Mouse (Mus musculus) spleen, adult 2 months (tissue): ENCODE results near the gene Rassf2.

Experiments used
- CTCF ChIP-seq: fragments of 200-500 bp; IDR thresholded peaks from 2 replicates; pipeline ENCODE4 v1.5.1; 2011; ENCODE audit warnings: mild to moderate bottlenecking, inconsistent platforms; ENCODE audit not compliant: insufficient read depth, insufficient read length, insufficient replicate concordance; ENCODE audit errors: extremely low read depth
- POLR2A ChIP-seq: fragments of 200-500 bp; IDR thresholded peaks from 2 replicates; pipeline ENCODE4 v1.6.1; 2011; ENCODE audit warnings: low read depth, low read length, inconsistent platforms

GRCm38 (mm10) chr2:132013152-132013551 is 16.9 kb downstream of the Rassf2 start:
- no peak for TF ChIP-seq CTCF
- TF ChIP-seq POLR2A: no peak
